Mouse (Mus musculus): ENCODE data around the gene Fermt2. TPM values are rescaled to one million over a fixed set of nuclear protein-coding genes. Genes with fewer than 3 reads are reported as not detected.

The Fermt2 gene
- polyA plus RNA-seq (2014; fragmentation: Illumina TruSeq; extraction: RNeasy Lipid Tissue Mini Kit (QIAGEN cat#74804); ENCODE audit: low read depth, low replicate concordance): 86.8 TPM

DNA sequence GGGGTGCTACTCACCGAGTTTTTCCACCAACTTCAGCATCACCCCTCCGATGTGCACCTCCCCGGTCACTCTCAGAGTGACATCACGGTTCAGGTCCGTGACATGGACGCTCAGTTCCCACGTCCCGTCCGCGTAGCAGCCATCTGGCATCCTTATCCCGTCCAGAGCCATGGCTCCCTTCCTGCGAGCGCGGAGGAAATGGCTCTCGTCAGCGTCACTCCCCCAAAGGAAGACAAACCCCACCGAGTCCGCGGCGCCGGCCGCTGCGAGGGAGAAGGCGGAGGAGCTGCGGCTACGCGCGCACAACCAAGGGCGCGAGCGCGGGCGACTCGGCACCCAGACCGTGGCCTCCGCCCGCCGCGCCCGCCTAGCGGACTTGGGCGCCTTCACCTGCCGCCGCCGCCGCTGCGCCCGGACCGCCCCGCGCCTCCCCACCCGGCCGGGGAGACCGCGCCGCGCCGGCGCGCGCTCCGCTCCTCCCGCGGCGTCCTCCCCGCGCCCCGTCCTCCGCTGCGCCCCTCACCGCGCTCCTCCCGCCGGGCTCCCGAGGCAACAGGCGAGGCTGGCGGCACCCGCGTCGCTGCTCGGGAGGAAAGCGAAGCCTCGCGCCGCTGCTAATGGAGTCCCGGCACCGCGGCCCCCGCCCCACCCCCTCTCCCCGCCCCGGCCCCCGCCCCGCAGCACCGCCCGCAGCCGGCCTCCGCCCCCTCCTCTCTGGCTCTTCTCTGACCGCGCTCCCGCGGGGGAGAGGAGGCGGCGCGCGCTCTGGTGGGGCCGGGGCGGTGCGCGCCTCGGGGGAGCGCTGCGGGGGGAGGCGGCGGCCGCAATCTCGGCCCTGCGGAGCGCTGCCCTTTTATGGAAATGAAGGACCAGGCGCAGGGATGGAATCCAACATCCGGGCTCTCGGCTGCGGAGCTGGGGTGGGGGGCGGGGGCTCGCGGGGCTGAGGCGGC is at the start of gene Fermt2:
Fermt2 (minus strand) TSS at position 708 of the 953 bp plus-strand sequence.

Other genes starting within 250 kb of the Fermt2 start
- gene Ero1l, start 211.3 kb downstream of the Fermt2 start, polyA plus RNA-seq (2014; fragmentation: Illumina TruSeq; extraction: RNeasy Lipid Tissue Mini Kit (QIAGEN cat#74804); ENCODE audit: low read depth, low replicate concordance): 21.8 TPM
- gene Psmc6, start 200.3 kb downstream of the Fermt2 start, polyA plus RNA-seq (2014; fragmentation: Illumina TruSeq; extraction: RNeasy Lipid Tissue Mini Kit (QIAGEN cat#74804); ENCODE audit: low read depth, low replicate concordance): 78.0 TPM
- gene Styx, start 179.0 kb downstream of the Fermt2 start, polyA plus RNA-seq (2014; fragmentation: Illumina TruSeq; extraction: RNeasy Lipid Tissue Mini Kit (QIAGEN cat#74804); ENCODE audit: low read depth, low replicate concordance): 16.6 TPM
- 23.4 TPM for gene Gnpnat1, start 125.2 kb downstream of the Fermt2 start, polyA plus RNA-seq (2014; fragmentation: Illumina TruSeq; extraction: RNeasy Lipid Tissue Mini Kit (QIAGEN cat#74804); ENCODE audit: low read depth, low replicate concordance)
- gene Ddhd1, start 128.0 kb upstream of the Fermt2 start, polyA plus RNA-seq (2014; fragmentation: Illumina TruSeq; extraction: RNeasy Lipid Tissue Mini Kit (QIAGEN cat#74804); ENCODE audit: low read depth, low replicate concordance): 28.0 TPM

Data from adipose tissue, adult 10 weeks (tissue).